Mouse (Mus musculus) adrenal gland, postnatal 36 days (tissue): ENCODE data around the gene Cdk5rap3. TPM values are rescaled to one million over a fixed set of nuclear protein-coding genes. Genes with fewer than 3 reads are reported as not detected.

Experiments
- DNase-seq, 2 experiments: peaks; one replicate each; pipeline ENCODE4 v3.0.0; 2021; ENCODE audit warnings: mixed read lengths in 1 of 2
- total RNA-seq, 2 experiments: library from RNA; stranded (reverse); gene quantifications; 2 replicates each; pipeline ENCODE4 v1.2.3; 2021

Gene Cdk5rap3
- total RNA-seq, 2 experiments from 2014 or later = 44.1 to 58.8 TPM

DNA sequence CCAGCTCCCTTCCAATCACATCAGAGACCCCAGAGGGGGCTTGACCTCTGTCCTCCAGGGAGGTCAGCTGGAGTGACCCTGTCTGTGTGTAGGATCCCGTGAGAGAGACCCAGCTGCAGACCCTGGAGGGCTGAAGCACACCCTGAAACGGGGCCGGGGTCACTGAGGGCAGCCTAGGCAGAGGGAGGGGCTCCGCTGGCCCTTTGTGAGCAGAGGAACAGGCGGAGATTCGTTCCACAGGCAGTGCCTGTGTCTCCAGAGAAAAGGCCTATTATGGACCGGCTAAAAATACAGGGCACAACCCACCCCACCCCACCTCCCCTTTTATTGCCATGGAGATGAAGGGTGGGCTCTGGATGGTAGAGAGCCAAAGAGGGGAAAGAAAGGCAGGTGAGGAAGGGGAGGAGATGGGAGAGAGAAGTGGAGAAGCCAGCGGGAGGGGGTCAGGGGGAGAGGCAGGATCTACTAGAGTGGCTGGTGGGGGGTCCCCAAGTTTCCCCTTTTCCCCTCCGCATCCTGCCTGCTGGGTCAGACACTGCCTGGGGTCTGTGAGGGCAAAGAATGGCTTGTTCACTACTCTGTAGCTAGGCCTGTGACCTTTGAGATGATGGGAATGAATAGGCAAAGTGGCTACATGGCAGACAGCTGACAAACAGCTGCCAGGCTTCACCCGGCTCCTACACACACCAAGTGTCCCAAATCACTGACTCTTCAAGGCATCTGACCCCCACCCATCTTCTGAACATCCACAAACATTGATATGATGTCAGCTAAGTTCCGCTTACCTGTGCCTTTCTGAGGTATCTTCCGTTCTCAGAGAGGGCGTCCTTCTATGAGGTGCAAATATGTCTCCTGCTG lies 16.6 kb downstream of the Cdk5rap3 start:
- DNase-seq = no peak

DNA sequence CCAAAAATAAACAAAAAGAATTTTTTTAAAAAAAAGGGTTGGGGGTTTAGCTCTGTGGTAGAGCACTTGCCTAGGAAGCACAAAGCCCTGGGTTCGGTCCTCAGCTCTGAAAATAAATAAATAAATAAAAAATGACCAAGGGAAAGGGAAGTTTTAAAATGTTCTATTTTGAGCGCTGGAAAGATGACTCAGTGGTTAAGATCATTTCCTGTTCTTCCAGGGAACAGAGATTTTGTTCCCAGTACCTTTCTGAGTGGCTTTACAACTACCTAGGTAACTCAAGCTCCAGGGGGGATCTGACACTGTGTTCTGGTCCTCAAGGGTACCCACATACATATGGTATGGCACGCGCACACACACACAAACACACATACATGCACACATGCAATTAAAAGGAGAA lies 20.4 kb downstream of the Cdk5rap3 start:
- DNase-seq = no peak

DNA sequence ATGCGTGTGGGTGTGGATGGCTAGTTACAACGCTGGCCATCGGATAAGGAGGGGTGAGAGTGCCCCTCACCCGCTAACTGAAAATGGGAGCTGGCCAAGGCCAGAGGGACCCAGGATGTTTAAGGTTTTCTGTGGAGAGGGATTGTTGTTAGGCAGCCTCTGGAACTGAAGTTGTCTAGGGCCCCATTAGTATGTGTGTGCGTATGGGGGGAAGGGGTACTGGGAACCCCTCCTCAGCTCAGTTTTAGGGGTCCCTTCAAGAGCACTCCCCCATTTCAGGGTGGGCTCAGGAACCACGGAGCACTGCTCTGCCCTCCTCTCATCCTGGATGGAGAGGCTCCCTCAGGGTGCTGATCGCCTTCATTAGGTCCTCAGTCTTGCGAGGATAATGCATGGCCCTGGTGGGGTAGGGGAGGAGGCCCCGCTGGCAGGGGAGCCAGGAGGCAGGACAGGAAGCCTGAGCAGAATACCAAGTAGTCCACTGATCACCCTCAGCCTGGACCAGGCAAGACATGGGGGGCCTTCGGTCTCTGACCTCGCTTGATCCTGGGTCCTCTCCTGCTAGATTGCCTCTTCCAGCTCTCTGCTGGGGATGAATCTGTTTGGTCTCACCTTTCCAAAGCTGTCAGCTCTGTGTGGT lies 23.0 kb downstream of the Cdk5rap3 start:
- no peak for DNase-seq

DNA sequence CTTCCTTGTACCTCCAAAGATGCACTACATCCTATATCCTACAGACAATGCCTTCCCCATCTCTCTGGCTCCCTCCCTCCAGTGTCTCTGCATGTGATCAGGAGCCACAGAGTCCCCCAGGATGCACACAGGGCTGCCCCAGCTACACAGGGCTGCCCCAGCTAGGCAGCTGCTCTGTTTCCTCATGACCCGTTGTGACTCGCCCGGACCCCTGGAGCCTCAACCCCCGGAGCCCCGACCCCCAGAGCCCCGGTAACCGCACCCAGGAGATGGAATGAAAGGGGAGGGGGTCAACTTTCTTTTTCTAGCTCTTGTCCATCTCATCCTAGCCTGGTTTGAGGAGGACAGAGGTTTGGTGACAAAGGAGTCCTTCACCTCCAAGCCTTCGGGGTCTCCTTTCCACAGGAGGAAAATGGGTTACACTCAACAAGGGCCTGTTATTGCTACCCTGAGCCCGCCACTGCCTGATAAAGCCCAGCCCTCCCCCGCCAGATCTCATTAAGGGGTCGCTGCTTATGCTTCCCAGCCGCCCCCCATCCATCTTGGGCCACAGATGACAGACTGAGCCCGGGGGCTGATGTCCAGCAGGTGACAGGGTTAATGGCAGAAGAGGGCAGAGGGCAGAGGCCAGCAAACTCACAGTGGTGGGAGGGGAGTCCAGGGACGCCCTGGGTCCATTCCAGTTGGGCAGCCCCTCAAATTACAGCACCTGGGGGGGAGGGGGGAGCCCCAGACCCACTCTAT lies 24.3 kb downstream of the Cdk5rap3 start:
- DNase-seq = no peak

DNA sequence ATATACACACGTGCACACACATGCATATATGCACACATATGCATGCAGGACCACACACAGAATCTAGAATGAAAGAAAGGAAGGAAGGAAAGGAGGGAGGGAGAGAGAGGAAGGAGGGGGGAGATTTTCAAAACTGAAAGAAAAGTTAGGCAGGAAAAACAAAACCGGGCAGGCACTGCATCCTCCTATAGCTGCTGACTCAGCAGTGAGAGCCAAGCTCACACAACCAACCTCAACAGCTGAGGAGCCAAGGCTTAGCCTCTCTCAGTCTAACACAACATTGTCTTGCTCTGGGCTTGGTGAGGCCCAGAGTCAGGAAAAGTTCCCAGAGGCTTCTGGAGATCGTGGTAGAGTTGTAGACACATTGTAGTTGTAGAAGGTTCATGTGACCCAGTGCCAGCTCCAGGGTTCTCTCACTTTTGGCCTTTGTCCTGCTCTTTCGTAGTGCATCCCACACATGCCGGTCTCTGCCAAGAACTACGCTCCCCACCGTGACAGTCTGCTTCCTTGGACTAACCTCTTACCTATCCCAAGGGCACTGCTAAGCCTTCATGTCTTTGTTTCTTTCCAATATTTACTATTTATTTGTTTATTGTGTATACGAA lies 29.3 kb downstream of the Cdk5rap3 start:
- no peak for DNase-seq

DNA sequence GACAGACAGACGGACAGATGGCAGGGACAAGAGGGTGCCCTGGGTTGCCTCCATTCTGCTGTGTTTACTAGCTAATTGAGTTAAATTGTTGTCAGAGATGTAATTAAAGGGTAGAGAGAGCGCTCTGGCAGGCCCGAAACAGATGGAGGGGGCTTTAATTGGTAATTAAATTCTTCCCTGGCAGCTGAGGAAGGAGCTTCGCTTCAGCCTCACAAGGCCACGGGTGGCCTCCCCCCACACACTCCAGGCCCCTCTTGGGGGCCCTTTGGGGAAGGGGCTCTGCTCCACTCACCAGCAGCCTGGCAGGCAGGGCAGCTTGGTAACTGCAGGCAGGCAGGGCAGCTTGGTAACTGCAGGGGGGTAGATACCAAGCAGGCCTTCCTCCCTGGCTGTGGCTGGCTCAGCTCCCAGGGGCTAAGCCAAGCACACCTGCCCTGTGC lies 30.4 kb downstream of the Cdk5rap3 start:
- DNase-seq = no peak

DNA sequence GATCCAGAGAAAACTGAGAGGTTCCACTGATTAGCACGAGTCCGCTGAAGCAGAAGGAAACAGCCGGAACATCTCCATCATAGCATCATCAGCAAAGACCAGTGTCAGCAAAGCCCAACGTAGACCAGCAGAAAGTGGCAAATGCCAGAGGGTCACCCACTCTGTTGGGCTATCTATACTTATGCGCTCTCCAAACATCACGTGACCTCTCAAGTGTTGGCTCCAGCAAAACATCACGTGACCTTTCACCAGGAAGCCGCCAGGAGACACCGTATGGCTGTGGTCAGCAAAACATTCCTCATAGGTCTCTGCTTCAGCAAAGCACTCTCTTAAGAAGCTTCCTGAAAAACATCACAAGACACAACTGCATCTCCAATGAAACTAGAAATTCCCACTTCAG lies 36.0 kb downstream of the Cdk5rap3 start:
- DNase-seq = no peak

DNA sequence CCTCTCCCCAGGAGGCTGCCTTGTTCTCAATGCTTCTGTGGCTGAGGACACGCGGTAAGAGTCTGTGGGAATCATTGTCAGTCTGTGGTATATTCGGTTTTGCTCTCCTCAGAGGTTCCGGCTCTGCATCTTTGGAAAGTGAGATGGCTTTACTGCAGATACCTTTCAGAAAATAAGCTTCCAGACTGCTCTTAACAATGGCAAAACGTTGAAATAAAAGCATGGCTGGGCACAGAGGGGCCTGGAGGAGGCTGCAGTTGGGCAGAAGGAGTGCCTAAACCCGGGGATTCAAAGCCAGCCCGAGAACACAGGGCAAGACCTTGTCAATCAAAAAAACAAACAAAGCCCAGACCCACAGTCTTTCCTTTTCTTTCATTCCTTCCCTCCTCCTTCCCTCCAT lies 36.9 kb downstream of the Cdk5rap3 start:
- DNase-seq = no peak

DNA sequence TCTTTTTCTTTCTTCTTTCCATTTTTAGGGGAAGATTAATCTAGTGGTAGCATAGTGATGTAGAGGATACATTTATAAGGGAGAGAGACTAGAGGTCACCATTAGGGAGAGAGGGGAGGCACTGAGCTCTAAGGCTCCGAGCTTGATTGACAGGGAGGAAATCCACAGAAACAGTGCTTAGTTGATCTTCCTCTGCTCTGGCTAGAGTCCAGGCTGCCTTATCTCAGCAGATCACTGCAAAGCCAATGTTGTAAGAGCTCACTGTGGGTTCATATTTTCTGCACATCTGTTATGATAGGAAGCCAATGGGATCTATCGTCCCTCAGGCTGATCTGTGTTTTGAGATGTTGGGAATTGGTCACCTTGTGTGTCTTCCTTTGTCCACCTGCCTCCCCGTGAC lies 37.6 kb downstream of the Cdk5rap3 start:
- no peak for DNase-seq

DNA sequence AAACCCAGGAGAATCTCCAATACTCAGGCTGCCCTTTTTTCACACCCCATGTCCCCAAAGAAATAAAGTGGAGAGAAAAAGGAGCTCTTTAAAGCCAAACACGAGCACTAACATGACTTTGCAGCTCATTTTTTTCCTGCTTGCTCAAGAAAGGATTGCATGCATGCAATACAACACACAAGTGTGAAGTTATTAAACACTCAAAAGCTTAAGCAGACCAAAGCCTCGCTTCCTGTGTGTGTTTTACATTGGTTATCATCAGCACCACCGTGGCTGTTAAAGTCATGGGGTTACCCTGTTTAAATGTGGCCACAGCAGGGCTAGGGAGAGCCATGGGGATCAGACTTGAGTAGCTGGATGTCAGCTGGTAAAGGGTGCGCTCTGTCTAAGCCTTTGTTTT lies 39.2 kb downstream of the Cdk5rap3 start:
- DNase-seq = no peak

DNA sequence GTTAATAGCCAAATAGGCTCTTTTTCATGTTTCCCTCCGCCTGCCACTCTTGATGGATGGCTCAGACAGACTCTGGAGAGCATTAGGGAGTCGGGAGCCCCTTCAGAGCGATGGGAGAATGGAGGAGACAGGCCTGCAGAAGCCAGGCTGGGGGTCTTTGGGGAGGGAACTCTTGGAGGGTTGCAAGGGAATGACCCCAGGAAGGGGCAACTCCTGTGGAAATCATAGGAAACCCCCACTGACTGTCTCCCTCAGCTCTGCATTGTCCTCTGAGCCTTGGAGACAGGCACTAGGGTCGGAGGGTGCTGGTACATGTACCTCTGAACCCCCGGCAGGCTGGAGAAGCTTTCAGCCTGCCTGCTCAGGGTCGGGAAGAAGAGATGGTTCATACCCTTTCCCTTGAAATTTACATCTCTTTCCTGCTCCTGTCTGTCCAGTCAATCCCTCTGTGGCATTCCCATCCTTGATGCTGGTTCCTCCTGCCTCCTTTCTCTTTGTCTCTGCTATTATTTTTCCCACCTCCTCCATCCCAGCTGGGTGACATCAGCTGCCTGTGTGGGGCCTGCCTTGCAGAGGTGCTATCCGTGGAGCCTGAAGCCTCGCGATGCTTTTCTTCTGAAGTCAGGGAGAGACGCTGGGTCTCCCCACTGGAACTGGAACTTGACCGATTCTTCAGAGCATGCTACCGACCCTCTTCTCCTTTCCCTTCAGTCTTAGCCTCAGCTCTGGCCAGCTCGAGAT lies 39.8 kb downstream of the Cdk5rap3 start:
- no peak for DNase-seq

DNA sequence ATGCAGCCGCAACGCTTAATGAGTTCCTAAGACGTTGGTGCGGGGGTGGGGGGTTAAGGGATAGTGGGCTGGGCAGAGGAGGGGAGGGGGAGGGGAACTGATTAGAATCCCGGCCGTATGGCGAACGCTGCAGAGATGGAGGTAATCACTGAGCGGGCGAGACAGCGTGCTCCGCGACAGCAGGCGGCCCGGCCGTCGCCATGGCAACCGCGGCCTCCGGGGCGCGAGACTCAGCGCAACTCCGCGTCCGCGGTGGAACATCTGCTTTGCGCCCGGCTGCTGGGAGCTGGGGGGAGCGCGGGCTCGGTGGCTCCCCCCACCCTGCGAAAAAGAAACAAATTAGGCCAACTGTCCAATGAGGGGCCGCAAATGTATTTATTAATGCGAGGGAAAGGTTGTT lies 40.6 kb downstream of the Cdk5rap3 start:
- DNase-seq = peak; percentile 83 to 90

DNA sequence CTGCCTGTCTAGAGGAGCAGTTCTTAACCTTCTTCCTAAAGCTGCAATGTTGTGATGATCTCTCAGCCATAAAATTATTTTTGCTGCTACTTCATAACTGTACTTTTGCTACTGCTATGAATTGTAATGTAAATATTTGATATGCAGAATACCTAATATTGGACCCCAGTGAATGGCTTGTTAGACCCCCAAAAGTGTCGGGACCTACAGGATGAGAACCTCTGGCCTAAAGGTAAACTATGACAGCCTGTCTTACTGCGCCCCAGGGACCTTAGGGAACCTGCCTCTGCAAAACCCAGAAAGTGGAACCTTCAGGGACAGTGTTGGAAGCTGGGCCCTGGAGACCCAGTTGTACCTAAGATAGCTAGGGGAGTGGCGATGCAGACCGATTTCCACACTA lies 41.0 kb downstream of the Cdk5rap3 start:
- no peak for DNase-seq

DNA sequence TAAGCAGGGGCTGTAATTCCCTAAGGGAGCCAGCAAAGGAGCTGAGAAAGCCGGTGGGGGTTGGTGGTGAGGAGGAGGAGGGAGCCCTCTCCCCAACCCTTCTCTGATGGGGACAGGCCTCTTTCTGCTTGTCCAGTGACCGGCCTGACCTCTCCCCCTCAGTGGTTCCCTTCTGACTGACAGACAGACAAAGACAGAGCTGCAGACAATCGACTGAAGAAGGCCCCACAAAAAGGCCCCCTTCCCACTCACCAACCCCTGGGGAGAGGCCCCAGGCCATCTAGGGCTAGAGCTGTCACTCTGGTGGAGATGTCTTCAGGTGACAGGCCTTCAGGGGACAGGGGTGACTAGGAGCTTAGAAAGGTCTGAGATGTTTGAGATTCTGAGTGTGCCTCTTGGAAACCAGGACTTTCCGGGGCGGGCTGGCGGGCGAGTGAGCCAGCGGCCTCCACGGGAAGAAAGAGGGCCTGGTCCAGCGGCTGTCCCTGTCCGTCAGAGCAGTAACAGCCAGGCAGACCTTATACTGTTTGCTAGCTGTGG lies 42.6 kb downstream of the Cdk5rap3 start:
- DNase-seq = no peak

DNA sequence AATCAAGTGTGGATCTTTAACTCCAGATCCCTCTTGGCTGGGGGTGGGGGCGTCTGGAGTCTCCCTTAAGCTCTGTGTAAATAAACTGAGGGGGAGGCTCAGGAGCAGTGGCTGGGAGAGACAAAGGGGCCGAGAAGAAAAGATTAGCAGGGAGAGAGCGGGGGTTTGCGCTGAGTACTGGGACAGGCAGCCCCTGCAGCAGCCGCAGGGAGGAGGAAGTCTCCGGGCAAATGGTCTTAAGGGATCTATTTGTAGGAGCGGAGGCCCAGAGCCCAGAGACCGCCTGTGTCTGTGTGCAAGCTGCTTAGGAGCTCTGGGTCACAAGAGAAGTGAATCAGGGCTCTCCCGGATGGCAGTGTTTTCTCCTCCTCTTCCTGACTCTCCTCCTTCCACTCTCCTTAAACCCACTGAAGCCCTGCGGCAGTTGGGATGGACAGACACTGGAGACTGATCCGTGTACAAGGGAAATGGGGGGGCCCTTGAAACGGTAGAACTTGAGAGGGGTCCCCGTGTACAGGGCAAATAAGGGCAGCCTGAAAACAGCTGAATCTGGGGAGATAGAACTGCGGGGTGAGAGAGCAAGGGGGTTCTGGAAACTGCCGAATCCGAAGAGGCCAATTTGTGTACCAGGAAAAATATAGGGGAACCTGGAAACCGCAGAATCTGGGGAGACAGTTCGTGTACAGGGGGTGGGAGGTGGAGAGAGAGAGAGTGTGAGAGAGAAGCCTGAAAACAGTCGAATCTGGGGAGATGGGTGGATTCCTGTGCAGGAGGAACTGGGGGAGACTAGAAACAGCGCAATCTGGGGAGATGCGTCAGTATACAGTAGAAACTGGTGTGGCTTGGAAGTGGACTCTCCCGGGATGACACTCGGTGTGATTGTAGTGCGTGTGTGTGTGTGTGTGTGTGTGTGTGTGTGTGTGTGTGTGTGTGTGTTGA lies 43.6 kb downstream of the Cdk5rap3 start:
- no peak for DNase-seq

DNA sequence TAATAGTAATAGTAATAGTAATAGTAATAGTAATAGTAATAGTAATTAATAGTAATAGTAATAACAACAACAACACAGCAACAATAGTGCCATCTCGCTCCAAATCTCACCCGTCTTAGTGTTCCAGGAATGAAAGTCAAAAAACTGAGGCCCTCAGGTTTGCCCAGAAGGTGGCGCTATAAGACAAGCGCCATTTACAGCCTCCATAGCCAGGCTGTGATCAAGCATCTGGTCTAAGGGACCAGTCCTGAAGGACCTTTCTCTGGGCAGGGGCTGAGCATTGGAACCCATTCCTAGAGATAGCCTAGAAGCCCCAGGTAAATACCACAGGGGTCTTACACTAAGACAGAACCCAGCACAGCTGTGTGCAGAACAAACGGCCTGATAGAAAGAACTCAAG lies 49.1 kb downstream of the Cdk5rap3 start:
- peak; percentile 64 to 68 for DNase-seq

DNA sequence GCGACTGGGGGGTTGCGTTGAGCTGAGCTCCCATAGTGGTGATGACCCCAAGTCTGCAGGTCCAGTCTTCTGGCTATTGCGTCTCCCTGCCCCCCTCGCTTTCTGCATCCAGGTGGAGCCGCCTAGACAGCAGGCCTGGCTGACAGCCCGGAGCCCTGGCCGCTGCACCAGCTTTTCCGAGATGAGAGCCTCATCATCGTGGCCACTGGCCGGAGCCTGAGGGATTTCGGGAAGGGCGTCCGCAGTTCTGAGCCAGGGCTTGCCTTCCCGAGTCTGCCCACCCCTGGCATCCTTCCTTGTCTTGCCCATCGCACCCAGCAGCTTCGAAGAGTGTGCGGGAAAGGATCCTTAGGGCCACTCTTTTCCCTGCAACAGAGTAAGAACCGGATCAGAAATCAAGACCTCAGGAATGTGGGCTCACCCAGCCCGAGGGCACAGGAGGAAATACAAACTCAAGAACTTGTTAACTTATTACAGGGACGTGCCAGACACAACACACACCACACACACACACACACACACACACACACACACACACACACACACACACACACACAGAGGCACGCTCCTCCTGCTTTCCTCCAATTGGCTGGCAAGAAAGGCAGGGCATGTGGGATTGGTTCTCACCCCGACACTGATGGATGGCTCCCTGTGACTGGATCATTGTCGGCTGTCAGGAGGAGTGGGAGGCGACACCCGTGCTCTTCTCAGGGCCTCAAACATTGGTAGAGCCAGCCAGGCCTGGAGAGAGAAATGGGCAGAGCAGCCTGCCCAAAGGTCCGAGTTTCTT lies 52.9 kb downstream of the Cdk5rap3 start:
- peak; percentile 21 to 39 for DNase-seq

DNA sequence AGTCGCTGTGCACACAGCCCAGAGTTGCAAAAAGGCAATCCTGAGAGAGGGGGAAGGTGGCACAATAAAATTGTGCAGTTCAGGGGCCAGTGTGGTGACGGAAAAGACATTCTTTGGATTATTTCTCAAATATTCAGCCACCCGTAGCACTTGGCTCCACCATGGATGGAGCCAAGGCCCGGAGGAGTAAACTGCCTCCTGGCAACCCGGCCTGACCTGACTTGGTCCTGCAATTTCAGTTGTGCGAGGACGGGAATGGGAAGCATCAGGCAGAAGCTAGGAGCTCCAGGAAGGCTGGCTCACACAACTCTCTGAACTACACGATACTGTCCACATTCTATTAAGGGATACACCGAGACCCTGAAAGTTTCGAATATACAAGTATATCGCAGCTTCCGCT lies 53.8 kb downstream of the Cdk5rap3 start:
- DNase-seq = no peak

DNA sequence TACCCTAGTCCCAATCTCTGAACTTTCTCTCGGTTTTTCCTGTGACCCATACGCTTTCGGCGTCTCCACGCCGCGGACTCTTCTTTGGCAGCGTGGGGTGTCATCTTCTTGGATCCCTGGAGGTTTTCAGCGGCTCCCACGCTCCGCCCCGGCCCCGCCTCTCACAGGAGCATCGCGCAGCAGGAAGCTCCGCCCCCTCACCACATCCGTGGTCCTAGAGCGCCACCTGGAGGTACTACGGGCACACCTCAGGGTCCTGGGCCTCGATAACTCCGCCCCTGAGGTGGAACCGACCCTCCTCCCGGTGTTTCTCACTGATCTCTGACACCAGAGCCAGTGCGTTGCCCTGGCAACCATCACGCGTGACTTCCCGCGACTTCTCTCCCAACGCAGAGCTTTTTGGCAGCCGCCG lies 54.4 kb downstream of the Cdk5rap3 start:
- peak; percentile 97 to 98 for DNase-seq

DNA sequence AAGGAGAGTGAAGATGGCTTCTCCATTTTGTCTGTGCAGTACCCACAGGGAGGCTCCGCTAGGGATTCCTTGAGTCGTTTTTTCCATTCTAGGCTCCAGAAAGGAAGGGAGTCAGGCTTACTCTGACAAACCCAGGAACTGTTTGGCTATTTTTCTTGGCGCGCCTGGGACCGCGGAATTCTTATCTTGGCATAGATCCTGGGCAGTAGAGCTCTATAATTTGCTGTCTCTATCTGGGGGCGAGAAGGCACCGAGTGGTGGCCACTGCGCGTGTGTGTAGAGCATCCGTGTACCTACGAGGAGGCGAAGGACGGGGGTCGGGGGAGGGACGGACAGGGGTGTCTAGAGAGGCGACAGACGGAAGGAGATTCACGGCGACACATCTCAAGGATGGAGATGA lies 54.9 kb downstream of the Cdk5rap3 start:
- DNase-seq = peak; percentile 55 to 58
